Mouse (Mus musculus): ENCODE measurements at regions not wholly inside any gene's neighbourhood (a gene's known extent, or its start where the extent isn't known, plus 50 kb on each side); places are given as distances from the start of the nearest gene placed in this dataset.
A peak's percentile ranks its signal among the peaks of the same experiment; 100 is the strongest.

GRCm38 (mm10) chr8:76309200-76309599 is 590.0 kb upstream of the Nr3c2 start:
- no peak for DNase-seq (ENCODE audit: low read depth, low spot score)

DNA sequence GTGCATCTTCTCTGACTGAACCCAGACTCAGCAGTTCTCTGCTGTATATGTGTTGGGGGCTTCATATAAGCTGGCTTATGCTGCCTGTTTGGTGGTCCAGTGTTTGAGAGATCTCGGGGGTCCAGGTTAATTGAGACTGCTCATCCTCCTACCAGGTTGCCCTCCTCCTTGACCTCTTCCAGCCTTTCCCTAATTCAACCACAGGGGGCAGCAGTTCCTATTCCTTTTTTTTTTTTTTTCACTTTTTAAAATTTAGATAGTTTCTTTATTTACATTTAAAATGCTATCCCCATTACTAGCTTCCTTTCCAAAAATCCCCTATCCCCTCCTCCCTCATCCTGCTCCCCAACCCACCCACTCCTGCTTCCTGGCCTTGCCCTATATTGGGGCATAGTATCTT is 570.7 kb upstream of the Nr3c2 start:
- DNase-seq (ENCODE audit: low read depth, low spot score), result no peak

DNA sequence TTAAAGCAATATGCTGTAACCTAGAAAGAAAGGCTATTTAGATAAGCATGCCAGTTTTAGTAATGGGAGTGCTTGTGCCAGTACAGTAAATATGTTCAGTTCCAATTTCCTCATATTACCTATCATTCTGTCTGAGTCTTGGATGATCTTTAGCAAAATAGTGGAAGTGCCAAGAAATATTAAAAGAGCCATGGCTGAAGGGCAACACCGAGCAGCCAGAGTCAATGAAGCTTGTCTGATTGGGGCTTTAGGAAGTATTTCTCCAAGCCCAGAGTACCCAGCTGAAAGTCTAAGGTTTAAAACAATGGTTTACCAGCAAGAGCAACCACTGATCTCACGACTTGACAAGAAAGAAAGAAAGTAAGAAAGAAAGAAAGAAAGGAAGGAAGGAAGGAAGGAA is 556.2 kb upstream of the Nr3c2 start:
- no peak for DNase-seq (ENCODE audit: low read depth, low spot score)

GRCm38 (mm10) chr8:76346150-76346549 is 553.1 kb upstream of the Nr3c2 start:
- DNase-seq (ENCODE audit: low read depth, low spot score), result no peak

DNA sequence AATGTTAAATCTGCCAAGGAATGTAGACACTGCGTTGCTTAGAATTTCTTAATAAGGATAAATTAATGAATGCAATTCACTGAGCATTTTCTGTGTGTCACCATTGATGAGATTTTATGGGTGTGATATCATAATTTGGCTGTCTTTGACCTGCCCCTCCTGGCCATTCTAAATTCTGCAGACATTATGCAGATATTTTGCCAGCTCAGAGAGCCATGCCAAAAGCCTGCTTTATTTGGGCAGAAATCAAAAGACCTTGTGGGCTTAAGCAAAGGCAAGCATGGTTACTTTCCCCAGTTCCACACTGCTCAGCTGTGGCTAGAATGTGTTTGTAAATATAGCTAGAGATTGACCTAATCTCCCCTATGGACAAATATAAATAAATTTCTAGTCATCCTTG is 552.4 kb upstream of the Nr3c2 start:
- no peak for DNase-seq (ENCODE audit: low read depth, low spot score)

DNA sequence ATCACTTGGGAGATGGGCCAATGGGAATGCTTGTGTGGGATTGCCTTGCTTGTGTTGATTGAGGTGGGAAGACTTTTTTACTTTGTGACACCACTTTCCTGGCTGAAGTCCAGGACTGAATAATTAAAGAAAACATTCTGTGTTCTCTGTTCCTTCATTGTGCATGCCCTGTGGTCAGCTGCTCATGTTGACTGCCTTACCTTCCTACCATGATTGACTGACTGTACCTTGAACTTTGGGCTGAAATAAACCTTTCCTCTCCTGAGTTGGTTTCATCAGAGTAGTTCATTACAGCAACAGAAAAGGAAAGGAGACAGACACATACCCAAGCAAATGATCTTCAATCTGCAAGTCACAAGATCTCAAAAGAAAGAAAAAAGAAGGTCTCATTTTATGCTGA is 524.9 kb upstream of the Nr3c2 start:
- no peak for DNase-seq (ENCODE audit: low read depth, low spot score)

DNA sequence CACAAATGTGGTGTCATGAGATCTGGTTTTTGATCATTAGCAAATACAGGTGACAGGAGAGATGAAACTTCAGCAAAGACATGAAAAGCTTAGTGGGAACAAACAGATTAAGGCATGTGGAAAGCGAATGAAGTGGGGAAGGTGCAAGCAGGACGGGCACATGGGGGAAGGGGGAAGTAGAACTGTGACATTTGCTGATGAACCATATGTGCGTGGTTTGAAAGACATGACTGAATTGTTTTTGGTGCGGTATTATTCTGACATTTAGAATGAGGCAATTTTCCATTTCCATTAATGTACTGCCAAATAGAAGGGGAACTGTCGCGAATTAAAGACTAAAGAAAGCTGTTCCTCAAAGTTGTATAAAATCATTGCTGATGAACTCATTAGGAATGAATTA is 521.5 kb upstream of the Nr3c2 start:
- no peak for DNase-seq (ENCODE audit: low read depth, low spot score)

- no peak for DNase-seq (ENCODE audit: low read depth, low spot score)
These were observed 517.6 kb upstream of the Nr3c2 start for GRCm38 (mm10) chr8:76381643-76382042.

DNA sequence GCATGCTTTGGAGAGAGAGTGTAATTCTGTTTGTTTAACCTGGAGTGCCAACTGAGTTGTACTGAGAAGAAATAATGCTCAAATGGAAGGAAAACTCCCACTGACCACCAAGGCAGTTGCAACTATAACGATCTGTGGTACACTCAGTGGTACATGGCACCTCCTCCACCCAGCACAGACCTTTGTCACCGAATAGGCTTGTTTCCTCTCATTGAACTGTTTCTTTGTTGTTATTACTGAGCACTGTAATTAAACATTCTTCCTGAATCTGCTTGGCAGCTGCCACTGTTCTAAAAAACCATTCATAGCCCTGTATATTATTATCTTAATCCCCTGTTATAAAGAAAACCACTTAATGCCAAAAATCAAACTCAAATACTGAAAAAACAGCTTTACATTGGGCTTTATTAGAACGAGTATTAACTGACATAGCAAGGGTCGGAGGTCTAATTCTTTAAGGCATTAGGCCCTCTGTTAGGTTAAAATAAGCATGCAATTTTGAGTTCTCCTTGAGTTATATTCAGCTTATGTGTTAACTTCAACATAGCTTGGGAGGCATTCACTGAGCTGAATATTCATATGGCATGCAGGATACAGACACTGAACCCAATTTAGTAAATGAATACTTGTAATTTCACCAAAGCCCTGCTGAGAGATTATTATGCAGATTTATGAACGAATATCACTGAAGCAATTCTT is 515.5 kb upstream of the Nr3c2 start:
- DNase-seq (ENCODE audit: low read depth, low spot score), result no peak

DNA sequence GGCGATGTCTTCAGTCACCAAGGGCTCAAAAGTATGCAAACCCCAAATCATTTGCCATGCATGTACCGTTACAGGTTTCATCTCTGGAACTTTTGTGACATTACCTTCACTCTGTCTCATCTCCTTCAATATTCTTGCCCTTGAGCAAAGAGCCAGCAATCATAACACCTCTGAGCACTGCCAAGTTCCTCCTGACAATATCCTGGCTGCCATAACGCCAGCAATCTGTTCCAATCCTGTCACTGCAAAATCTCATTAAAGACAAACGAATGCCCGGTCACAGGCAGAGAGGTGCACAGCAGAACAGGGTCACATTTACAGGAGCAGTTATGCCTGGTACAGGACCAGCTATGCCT is 515.0 kb upstream of the Nr3c2 start:
- no peak for DNase-seq (ENCODE audit: low read depth, low spot score)

DNA sequence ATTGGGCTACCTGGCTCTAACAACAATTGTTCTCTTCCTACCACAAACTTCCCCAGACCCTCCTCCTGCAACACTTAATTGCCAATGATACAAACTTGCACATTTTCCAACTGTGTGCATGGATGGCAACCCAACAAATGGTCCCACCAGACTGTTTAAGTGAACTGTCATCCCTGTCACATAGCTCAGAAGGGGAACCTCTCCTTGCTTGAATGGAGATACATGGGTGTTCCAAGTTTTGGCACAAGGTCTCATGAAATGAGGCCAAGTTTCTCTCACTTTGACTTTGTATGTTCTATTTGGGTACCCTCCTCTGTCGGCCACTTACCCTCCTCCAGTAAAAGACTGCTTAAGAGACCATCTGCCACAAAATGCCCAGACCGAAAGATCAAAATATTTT is 507.2 kb upstream of the Nr3c2 start:
- no peak for DNase-seq (ENCODE audit: low read depth, low spot score)

GRCm38 (mm10) chr8:76422459-76422858 is 476.8 kb upstream of the Nr3c2 start:
- DNase-seq (ENCODE audit: low read depth, low spot score), result peak; percentile 22

DNA sequence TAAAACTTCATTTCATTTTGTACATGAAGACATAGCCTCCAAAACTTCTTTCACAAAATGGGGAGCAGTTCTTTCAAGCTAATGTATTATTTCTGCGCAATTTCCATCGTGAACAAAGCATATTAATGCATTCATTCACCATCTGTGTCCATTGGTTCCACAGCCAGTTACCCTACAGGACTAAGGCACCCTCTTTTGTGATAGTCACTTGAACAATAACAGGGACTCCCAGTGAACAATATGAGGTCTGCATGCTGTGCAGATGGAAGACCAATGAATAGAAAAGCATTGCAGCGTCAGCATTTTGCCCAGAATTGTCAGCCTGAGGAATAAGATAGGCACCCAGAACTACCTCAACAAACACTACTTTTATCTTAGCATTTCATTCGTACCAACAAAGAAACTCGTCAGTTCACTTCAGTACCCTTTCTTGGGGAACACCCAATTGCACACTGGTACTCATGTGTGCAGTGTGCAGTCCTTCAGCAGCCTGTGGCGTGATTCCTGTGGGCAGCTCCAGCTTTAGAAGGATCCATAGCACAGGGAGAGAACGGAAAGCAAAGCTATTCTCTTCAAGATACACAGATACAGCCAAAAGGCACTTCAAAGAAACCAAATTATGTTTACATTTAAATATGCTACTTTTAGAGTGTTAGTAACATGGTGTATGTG is 476.2 kb upstream of the Nr3c2 start:
- DNase-seq (ENCODE audit: low read depth, low spot score), result no peak

DNA sequence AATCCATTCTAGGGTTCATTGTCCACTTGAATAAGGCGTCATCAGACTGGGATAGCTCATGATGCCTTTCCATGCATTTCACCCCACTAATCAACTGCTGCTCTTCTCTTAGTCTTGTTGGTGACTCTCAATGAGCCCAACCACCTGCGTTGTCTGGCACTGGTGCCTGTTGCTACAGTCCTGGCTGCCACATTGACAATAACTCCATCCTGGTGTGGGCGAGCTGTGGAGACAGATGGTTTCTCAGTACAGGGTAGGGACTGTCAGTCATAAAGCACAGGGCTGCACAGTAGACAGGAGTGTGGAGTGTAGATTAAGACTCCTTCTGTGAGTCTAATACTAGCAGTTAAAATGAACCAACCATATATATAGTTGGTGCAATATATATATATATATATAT is 469.4 kb upstream of the Nr3c2 start:
- DNase-seq (ENCODE audit: low read depth, low spot score), result no peak

DNA sequence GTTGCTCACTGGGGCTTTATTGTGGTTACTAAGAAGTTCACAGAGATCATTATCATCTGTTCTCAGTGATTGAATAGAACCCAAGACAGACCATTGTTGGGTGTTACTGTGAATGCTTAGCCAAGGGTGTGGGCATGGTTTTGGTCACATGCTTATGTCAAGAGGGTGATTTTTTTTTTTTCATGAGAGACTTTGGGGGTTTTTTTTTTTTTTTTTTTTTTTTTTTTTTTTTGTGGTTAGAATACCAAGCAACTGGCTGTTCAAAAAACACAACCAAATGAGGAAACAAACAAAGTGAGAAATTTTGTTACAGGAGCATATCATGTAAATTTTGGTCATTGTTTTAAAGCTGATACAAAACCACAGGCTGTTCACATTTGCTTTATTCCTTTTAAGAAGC is 466.4 kb upstream of the Nr3c2 start:
- no peak for DNase-seq (ENCODE audit: low read depth, low spot score)

DNA sequence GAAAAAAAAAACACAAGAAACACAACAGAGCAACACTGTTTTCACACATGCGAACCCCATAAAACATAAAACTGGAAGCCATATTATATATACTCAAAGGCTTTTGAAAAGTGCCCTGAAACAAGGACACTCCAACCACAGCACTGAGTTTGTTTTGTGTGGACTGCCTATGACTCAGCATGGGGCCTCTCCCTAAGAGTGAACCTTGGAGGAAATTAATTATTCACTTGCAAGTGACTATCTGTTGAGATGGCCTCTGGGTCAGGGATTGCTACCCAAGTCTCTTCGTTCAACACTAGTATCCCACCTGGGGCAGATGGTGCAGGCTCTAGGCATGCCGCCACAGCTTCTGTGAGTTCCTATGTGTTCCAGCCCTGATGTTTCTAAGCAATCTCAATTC is 461.3 kb upstream of the Nr3c2 start:
- no peak for DNase-seq (ENCODE audit: low read depth, low spot score)

DNA sequence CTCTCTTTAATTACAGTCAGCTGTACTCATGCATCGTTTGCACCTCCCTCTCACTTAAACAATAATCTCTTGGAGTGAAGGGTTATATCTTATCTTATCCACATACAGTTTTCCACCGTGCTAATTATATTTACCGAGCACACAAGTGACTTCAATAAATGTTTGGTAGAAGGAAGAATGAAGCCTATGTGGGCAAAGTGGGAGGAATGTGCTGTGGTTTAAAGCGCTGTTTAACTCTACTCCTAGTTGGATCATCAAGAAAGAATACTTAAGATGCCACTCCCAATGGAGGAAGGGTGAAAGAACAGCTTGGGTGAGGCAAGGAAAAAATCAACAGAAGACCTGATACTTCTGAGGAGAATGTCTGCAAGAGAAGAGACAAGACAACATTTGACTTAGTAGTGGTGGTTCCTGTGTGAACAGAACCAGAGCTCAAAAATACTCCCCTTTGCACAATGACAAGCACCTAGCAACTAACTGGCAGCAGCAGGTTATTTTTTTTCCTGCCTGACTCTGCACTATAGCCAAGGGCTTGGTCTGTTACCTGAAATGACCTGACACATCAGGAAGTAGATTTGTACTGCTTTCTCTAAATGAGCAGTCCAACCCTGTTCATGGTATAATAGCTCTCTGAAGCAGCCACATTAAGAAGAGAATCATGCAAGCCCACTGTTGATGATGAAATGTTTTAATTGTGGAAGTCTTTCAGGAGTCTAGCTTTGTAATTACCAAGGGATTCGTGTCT is 424.6 kb upstream of the Nr3c2 start:
- no peak for DNase-seq (ENCODE audit: low read depth, low spot score)

DNA sequence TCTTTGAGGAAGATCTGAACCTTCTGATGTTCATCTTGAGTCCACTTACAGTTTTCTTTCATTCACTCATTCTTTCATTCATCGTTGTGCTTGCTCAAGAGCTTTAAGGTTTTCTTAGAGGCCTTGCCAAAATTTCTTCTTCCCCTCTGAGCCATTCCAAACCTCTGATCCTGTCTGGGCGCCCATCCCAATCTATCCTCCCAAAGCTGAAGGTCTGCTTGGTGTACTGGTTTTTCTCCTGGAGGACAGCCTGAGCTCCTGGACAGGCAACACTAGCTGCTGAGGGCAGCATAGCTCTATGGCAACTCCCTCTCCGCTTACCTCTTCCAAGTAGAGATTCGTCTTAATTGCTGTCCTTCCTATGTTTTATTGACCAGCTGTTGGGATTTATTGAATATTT is 420.3 kb upstream of the Nr3c2 start:
- no peak for DNase-seq (ENCODE audit: low read depth, low spot score)

DNA sequence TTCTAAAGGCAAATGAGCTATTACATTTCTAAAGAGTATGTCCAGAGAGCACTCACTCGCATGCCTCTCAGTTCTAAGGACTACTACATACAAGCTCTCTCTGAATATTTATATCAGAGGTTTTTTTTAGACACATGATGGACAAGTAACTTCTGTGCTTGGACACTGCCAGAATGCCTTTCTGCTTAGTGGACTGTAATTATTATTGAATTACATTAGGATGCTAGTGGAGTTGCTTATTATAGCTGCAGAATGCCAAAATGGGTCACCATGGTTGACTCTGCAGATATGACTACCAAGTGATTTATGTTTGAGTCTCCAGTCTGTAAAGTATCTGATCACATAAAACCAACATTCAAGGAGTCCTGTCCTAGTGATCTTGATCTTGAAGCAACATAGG is 395.6 kb upstream of the Nr3c2 start:
- no peak for DNase-seq (ENCODE audit: low read depth, low spot score)

- DNase-seq (ENCODE audit: low read depth, low spot score), result no peak
These were observed 392.0 kb upstream of the Nr3c2 start for GRCm38 (mm10) chr8:76507247-76507646.

- DNase-seq (ENCODE audit: low read depth, low spot score), result no peak
These were observed 390.0 kb upstream of the Nr3c2 start for GRCm38 (mm10) chr8:76509201-76509600.

DNA sequence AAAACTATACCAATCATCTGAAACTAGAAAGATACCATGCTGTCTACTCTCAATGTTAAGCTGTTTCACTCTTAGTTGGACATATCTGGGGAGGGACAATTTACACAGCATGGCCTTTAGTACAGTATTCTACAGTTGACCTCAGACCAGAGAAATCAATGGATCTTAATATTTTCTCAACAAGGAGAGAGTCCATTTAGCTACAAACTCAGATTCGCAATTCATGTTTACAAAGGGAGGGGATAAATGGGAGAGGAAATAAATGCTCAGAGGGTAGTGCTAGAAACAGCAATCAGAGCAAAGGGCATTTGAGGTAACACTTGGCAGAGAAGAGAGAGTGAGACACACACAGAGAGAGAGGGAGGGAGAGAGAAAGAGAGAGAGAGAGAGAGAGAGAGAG is 385.1 kb upstream of the Nr3c2 start:
- no peak for DNase-seq (ENCODE audit: low read depth, low spot score)

Measured in ES-CJ7 (cell line).